17 mouse cellular contexts compared by ENCODE assay signal in the genomic region with DNA sequence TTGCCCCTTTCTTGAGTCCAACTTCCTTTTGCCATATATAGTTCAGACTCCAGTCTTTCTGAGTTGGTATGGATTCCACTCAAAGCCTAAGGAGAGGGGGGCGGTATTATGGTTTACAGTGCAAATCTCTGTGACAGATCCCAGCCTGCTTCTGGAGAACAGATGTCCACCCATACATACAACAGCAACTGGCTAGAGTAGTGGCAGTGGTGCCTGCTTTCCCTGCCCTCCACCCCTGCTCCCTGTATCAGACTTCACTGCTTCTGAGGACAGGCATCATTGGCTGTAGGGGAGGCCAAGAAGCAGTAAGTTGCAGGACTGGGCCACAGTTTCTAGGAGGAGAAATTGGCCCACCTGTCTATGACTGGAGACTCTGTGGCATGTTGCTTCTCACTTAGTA.
DNase-seq lines count a peak whose midpoint lies in the region; ATAC-seq and TF ChIP-seq lines count a peak whose summit lies in the region.
"Had no signal": no experiment of that assay in that cellular context is flagged by ENCODE, and none has a peak within 500 bp of the region (broad histone marks: within the 10 kb centered on the region; RNA-seq: fewer than 3 reads in every experiment).

No protein-coding gene starts in this region.

- no peak for TF ChIP-seq CTCF in embryonic fibroblast, embryonic 13.5 days (IDR thresholded peaks at IDR 0.05; ENCODE audit: borderline replicate concordance, insufficient read depth, low read length)

- H3K9ac ChIP-seq in kidney, embryonic 15.5 days = no peak overlapping the region
- no peak overlapping the region for H3K9ac ChIP-seq in stomach, embryonic 14.5 days (replicated peaks; ENCODE audit: low read depth, low read length)
- H3K9ac ChIP-seq: heart, embryonic 15.5 days; liver, embryonic 14.5 days; midbrain, embryonic 12.5 days had no signal

- peaks cover 35% of the 10 kb centered on the region for H3K4me1 ChIP-seq in kidney, embryonic 15.5 days
- H3K4me1 ChIP-seq in embryonic fibroblast, embryonic 13.5 days (ENCODE audit: control insufficient read depth, insufficient read depth, low read length) = peaks cover 9% of the 10 kb centered on the region
- H3K4me1 ChIP-seq in stomach, embryonic 14.5 days (ENCODE audit: control insufficient read depth, insufficient read depth, low read length) = peaks cover 42% of the 10 kb centered on the region
- H3K4me1 ChIP-seq: midbrain, embryonic 12.5 days had no signal

- TF ChIP-seq POLR2A in embryonic fibroblast, embryonic 13.5 days (IDR thresholded peaks at IDR 0.05; ENCODE audit: low read depth, low read length) = no peak

- 58% methylated on average over 1 of the region's 1 CpGs for WGBS in kidney, embryonic 15.5 days
- WGBS in stomach, embryonic 14.5 days = 56% methylated on average over 1 of the region's 1 CpGs

- H3K27ac ChIP-seq in kidney, embryonic 15.5 days = peak overlapping the region; percentile 42
- 0 out of 2 replicates have a peak overlapping the region, but pooled peaks have one; percentile 36 for H3K27ac ChIP-seq in embryonic fibroblast, embryonic 13.5 days (ENCODE audit: insufficient read depth, low read length)
- H3K27ac ChIP-seq in stomach, embryonic 14.5 days (ENCODE audit: low read length) = peak overlapping the region; percentile 81; the same call in 1 of the 2 replicates
- H3K27ac ChIP-seq: forebrain, embryonic 10.5 days; hindbrain, postnatal 0 days; left cerebral cortex, adult 2 months; liver, embryonic 14.5 days; midbrain, embryonic 12.5 days had no signal

- no peaks in the 10 kb centered on the region for H3K36me3 ChIP-seq in kidney, embryonic 15.5 days
- no peaks in the 10 kb centered on the region for H3K36me3 ChIP-seq in stomach, embryonic 14.5 days (ENCODE audit: control insufficient read depth, insufficient read depth, low read length)
- H3K36me3 ChIP-seq: forebrain, embryonic 10.5 days; heart, embryonic 15.5 days; midbrain, embryonic 12.5 days had no signal

- peak; percentile 46; the same call in 1 of the 2 replicates for ATAC-seq in kidney, embryonic 15.5 days (replicated peaks; ENCODE audit: low FRiP score)
- ATAC-seq in stomach, embryonic 14.5 days (ENCODE audit: insufficient number of reproducible peaks, insufficient read depth, low FRiP score, low read depth) = peak; percentile 63; the same call in 1 of the 2 replicates
- ATAC-seq: hindbrain, postnatal 0 days had no signal

- no peak overlapping the region for H3K4me2 ChIP-seq in kidney, embryonic 15.5 days
- 0 out of 2 replicates have a peak overlapping the region, but pooled peaks have one; percentile 12 for H3K4me2 ChIP-seq in stomach, embryonic 14.5 days (replicated peaks; ENCODE audit: low read depth, low read length)
- H3K4me2 ChIP-seq: heart, embryonic 15.5 days; midbrain, embryonic 12.5 days had no signal

- no peaks in the 10 kb centered on the region for H3K9me3 ChIP-seq in kidney, embryonic 15.5 days (replicated peaks)
- H3K9me3 ChIP-seq in stomach, embryonic 14.5 days (ENCODE audit: control insufficient read depth, low read depth, low read length) = no peaks in the 10 kb centered on the region
- H3K9me3 ChIP-seq: forebrain, embryonic 10.5 days; heart, embryonic 15.5 days; midbrain, embryonic 12.5 days had no signal

- peak; percentile 20 for DNase-seq in embryo, embryonic 11 days
- no peak for DNase-seq in embryo, embryonic 10 days (ENCODE audit: low spot score)
- no peak for DNase-seq in kidney, postnatal 36 days
- no peak for DNase-seq in adrenal gland, adult 2 months
- no peak for DNase-seq in cerebellum, postnatal 10 days
- DNase-seq: cerebellum, postnatal 25 days; kidney, postnatal 4 days; right cerebral cortex, postnatal 4 days had no signal

- no peak overlapping the region for H3K4me3 ChIP-seq in kidney, embryonic 15.5 days (replicated peaks)
- H3K4me3 ChIP-seq in embryonic fibroblast, embryonic 13.5 days (ENCODE audit: insufficient read depth, low read length) = no peak overlapping the region
- no peak overlapping the region for H3K4me3 ChIP-seq in stomach, embryonic 14.5 days (ENCODE audit: low read depth, low read length)
- H3K4me3 ChIP-seq: forebrain, embryonic 10.5 days; heart, embryonic 15.5 days; left cerebral cortex, adult 2 months; midbrain, embryonic 12.5 days had no signal

- H3K27me3 ChIP-seq in kidney, embryonic 15.5 days = no peaks in the 10 kb centered on the region
- no peaks in the 10 kb centered on the region for H3K27me3 ChIP-seq in stomach, embryonic 14.5 days (ENCODE audit: control insufficient read depth, insufficient read depth, low read length)
- H3K27me3 ChIP-seq: heart, embryonic 15.5 days; midbrain, embryonic 12.5 days had no signal
